Mouse (Mus musculus) macrophage (primary cell): Measurements from ENCODE around the gene Nrxn2. TPM values are rescaled to one million over a fixed set of nuclear protein-coding genes. Genes with fewer than 3 reads are reported as not detected.

ENCODE experiments used
- H3K27ac ChIP-seq: fragments of 350-480 bp; formaldehyde crosslinking; 2 replicates; pipeline ENCODE4 v1.9.0; 2021
- H3K36me3 ChIP-seq: fragments of 350-480 bp; formaldehyde crosslinking; 2 replicates; pipeline ENCODE4 v1.9.0; 2021; ENCODE audit errors: inconsistent target
- H3K4me3 ChIP-seq: fragments of 350-480 bp; formaldehyde crosslinking; 2 replicates; pipeline ENCODE4 v1.9.0; 2021; ENCODE audit errors: inconsistent target
- H3K79me2 ChIP-seq: fragments of 350-480 bp; formaldehyde crosslinking; 2 replicates; pipeline ENCODE4 v1.9.0; 2021; ENCODE audit errors: inconsistent target
- WGBS: methylation state at CpG from one replicate; pipeline ENCODE4 v1.1.7; 2026; ENCODE audit warnings: inconsistent platforms; ENCODE audit not compliant: missing documents; 5-methylcytosine and 5-hydroxymethylcytosine counted together
- polyA plus RNA-seq: library from polyadenylated mRNA; stranded (reverse); fragments of 250-400 nt; gene quantifications from 3 replicates; pipeline ENCODE4 v1.2.4, GENCODE M21; 2018; ENCODE audit warnings: inconsistent platforms

Nrxn2 gene
- polyA plus RNA-seq, 1 experiment from 2014 or later = not detected

- no peaks in the 10 kb centered on the region for H3K36me3 ChIP-seq
- H3K79me2 ChIP-seq = no peaks in the 10 kb centered on the region
- no peak overlapping the region for H3K27ac ChIP-seq
- WGBS = 84% methylated on average over 15 of the region's 15 CpGs
- no peak overlapping the region for H3K4me3 ChIP-seq
These were observed 48.9 kb downstream of the Nrxn2 start for GRCm38 (mm10) chr19:6467374-6467979.

DNA sequence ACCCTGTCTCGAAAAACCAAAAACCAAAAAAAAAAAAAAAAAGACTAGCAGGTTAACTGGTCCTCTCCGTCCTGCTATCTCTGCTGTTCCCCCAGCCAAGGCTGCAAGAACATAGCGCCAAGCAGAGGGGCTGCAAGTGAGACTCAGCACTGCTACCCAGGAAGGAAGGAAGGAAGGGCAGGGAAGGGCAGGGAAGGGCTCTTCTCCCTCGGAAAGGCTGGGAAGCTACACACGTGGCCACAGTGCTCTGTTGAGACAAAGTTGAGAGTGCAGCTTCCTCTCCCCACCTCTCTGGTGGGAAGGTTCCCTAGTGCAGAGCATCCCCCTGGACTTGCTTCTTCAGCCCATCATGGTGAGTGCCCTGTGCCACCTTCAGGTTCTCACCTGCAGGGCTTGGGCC is 53.1 kb downstream of the Nrxn2 start:
- 57% methylated on average over 4 of the region's 5 CpGs for WGBS

GRCm38 (mm10) chr19:6472821-6473220 is 54.3 kb downstream of the Nrxn2 start:
- WGBS = 84% methylated on average over 9 of the region's 9 CpGs
- no peaks in the 10 kb centered on the region for H3K79me2 ChIP-seq
- no peak overlapping the region for H3K27ac ChIP-seq
- no peaks in the 10 kb centered on the region for H3K36me3 ChIP-seq
- H3K4me3 ChIP-seq = no peak overlapping the region

More for the DNA sequence above, 53.1 kb downstream of the Nrxn2 start:
- Histone ChIP-seq H3K79me2 (no peaks in the 10 kb centered on the region), H3K4me3 (no peak overlapping the region), H3K27ac (no peak overlapping the region), H3K36me3 (no peaks in the 10 kb centered on the region)

- H3K27ac ChIP-seq = peak overlapping the region; percentile 67
- H3K4me3 ChIP-seq = no peak overlapping the region
- H3K79me2 ChIP-seq = no peaks in the 10 kb centered on the region
- 74% methylated on average over 14 of the region's 15 CpGs for WGBS
- no peaks in the 10 kb centered on the region for H3K36me3 ChIP-seq
These were observed 56.2 kb downstream of the Nrxn2 start for GRCm38 (mm10) chr19:6474706-6475105.

DNA sequence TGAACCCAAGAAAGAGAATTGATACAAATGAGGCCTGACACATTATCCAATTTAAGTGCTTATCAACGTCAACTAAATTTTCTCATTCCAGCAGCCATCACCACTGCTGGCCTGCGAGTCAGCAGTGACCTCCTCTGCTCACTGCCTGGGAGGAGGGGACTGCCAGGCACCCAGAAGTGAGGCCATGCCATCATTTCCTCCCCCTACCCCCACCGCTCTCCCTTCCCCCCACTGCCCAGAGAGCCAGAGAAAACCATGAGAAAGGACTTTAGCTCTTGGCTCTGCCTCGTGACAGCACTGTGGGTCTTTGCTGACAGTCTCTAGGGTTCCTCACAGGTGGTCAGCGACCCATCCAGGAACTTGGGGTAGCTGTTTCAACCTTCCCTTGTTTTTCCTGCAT is 56.6 kb downstream of the Nrxn2 start:
- H3K27ac ChIP-seq = peak overlapping the region; percentile 67
- 18% methylated on average over 3 of the region's 5 CpGs for WGBS

DNA sequence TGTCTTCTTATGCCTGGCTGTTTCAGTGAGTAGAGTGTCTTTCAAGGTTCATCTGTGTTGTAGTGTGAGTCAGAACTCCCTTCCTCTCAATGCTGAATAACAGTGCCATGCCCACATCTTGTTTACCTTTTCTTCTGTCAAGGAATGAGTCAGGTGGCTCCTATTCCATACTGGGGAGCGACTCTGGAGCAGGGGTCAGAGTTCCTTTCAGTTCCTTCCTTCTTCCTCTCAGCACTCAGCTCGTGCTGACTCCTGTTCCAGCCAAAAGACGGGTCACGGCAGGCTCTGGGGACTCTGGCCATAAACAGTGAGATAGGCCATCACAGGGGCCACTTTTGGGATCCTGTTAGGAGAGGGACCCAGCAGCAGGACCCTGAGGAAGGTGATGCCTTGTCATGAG is 58.5 kb downstream of the Nrxn2 start:
- Histone ChIP-seq H3K79me2 (no peaks in the 10 kb centered on the region), H3K27ac (no peak overlapping the region), H3K4me3 (no peak overlapping the region), H3K36me3 (no peaks in the 10 kb centered on the region)
- WGBS = 62% methylated on average over 4 of the region's 4 CpGs

More for the DNA sequence above, 56.6 kb downstream of the Nrxn2 start:
- Histone ChIP-seq H3K79me2 (no peaks in the 10 kb centered on the region), H3K36me3 (no peaks in the 10 kb centered on the region), H3K4me3 (no peak overlapping the region)

GRCm38 (mm10) chr19:6478566-6478965 is 60.0 kb downstream of the Nrxn2 start:
- Histone ChIP-seq H3K4me3 (no peak overlapping the region), H3K27ac (no peak overlapping the region), H3K36me3 (no peaks in the 10 kb centered on the region), H3K79me2 (no peaks in the 10 kb centered on the region)
- no CpG with 5 or more reads among the region's 2 CpGs for WGBS

DNA sequence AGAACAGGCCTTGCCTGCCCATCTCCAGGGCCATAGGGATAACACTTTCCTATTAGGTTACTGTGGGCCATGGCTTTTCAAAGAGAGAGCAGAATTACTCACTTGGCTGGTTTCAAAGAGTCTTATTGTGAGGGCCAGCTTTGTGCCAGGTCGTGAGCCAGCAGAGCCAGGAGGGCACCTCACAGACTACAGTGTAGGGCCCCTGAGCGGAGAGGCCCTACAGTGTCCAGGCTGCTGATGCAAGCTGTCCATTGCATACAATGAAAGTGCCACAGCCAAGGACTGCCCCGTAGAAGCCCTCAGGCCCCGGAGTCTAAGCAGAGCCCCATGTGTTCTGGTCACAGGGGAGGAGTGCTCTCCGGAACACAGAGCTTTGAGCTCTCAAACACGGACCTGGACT is 64.4 kb downstream of the Nrxn2 start:
- Histone ChIP-seq H3K36me3 (no peaks in the 10 kb centered on the region), H3K79me2 (no peaks in the 10 kb centered on the region), H3K27ac (no peak overlapping the region), H3K4me3 (no peak overlapping the region)
- 88% methylated on average over 6 of the region's 6 CpGs for WGBS

DNA sequence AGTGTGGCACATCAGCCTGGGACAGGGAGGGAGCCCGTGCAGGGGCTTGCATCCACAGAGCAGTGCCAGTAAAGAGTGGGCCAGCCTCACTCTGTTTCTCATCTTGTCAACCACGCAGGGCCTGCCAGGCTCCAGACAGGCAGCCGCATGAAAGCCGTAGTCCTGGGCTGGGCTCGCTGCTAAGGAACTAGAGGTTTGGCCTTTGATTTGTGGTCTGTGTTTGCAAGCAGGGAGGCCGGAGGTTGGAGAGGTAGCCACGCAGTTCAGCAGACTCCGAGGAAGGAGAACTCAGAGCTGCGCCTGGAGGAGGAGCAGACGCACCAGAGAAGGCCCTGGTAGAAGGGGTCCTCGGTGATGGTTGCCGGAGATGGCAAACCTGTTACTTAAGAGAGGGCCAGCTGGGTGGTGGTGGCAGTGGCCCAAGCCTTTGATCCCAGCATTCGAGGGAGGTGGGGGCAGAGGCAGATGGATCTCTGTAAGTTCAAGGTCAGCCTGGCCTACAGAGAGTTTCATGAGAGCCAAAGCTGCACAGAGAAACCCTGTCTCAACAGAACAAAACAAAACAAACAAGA is 66.6 kb downstream of the Nrxn2 start:
- H3K36me3 ChIP-seq = no peaks in the 10 kb centered on the region
- no peaks in the 10 kb centered on the region for H3K79me2 ChIP-seq
- no peak overlapping the region for H3K27ac ChIP-seq
- no peak overlapping the region for H3K4me3 ChIP-seq
- 57% methylated on average over 13 of the region's 13 CpGs for WGBS

DNA sequence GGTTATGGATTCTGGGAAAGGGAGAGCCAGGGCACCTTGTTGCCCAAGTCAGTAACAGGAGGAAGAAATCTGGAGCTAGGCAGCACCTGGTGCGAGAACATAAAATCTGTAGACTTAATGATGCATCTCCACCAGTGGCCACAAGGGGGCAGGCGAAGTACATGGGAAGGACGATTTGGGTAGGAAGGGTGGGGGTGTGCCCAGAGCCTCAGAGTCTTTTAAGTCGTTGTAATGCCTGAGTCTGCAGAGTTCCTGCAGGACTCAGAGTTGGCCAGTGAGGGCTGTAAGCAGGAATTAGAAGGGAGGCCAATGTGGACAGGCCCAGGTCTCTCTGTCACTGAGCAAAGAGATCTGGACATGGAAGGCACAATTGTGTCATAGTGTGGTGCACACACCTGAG is 70.5 kb downstream of the Nrxn2 start:
- H3K79me2 ChIP-seq = no peaks in the 10 kb centered on the region
- 3% methylated on average over 4 of the region's 4 CpGs for WGBS
- H3K4me3 ChIP-seq = no peak overlapping the region
- no peaks in the 10 kb centered on the region for H3K36me3 ChIP-seq
- no peak overlapping the region for H3K27ac ChIP-seq

DNA sequence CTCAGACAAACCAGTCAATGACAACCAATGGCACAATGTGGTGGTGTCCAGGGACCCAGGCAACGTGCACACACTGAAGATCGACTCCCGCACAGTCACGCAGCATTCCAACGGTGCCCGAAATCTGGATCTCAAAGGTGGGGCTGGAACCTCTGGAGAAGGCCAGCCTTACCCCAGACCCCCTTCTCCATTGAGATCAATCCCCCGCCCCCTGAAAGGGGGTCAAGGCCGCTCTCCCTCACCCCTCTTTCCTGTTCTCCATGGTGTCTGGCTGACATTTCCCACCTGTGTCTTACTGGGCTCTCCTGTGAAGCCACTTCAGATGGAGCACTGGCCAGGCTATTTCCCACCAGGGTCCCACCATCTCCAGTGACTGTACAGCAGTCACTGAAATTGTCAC is 73.0 kb downstream of the Nrxn2 start:
- Histone ChIP-seq H3K27ac (no peak overlapping the region), H3K4me3 (no peak overlapping the region), H3K79me2 (no peaks in the 10 kb centered on the region), H3K36me3 (no peaks in the 10 kb centered on the region)
- WGBS = 81% methylated on average over 8 of the region's 8 CpGs

DNA sequence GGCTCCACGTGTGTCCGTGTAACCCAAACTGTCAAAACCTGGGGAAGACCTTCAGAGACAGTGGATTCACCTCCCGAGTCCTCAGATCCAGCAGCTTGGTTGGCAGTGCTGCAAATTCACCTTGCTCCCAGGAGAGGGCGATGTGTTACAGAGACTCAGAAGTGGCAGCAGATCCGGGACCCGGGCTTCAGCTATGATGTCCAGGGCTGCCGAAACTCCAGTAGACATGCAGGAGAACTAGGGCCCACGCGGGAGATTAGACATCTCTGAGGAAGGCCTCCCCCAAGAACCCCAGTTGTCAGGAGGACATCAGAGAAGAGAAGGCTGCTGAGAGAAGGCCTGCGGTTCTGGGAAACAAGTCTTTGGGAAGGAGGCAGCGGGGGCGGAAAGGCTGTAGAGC is 73.6 kb downstream of the Nrxn2 start:
- WGBS = 25% methylated on average over 12 of the region's 12 CpGs
- Histone ChIP-seq H3K4me3 (no peak overlapping the region), H3K27ac (no peak overlapping the region), H3K36me3 (no peaks in the 10 kb centered on the region), H3K79me2 (no peaks in the 10 kb centered on the region)

GRCm38 (mm10) chr19:6493219-6493618 is 74.7 kb downstream of the Nrxn2 start:
- Histone ChIP-seq H3K4me3 (no peak overlapping the region), H3K27ac (no peak overlapping the region), H3K79me2 (no peaks in the 10 kb centered on the region), H3K36me3 (no peaks in the 10 kb centered on the region)
- WGBS = 84% methylated on average over 7 of the region's 7 CpGs

DNA sequence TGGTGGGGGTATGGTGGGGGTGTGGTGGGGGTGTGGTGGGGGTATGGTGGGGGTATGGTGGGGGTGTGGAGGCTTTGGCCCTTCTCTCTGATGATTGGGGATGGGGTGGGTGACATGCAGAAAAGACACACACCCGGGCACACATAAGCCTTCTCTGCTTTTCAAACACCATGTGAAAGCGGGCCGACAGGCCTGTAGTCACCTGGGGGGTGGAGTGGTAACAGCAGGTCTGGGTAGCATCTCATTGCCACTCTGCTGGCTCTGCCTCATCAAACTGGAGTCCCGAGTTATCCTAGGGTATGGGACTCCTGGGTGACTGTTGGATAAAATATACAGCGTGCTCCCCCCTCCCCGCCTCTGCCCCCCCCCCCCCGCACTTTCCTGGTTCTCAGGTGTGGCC is 75.5 kb downstream of the Nrxn2 start:
- Histone ChIP-seq H3K27ac (no peak overlapping the region), H3K36me3 (no peaks in the 10 kb centered on the region), H3K4me3 (no peak overlapping the region), H3K79me2 (no peaks in the 10 kb centered on the region)
- 76% methylated on average over 6 of the region's 7 CpGs for WGBS

DNA sequence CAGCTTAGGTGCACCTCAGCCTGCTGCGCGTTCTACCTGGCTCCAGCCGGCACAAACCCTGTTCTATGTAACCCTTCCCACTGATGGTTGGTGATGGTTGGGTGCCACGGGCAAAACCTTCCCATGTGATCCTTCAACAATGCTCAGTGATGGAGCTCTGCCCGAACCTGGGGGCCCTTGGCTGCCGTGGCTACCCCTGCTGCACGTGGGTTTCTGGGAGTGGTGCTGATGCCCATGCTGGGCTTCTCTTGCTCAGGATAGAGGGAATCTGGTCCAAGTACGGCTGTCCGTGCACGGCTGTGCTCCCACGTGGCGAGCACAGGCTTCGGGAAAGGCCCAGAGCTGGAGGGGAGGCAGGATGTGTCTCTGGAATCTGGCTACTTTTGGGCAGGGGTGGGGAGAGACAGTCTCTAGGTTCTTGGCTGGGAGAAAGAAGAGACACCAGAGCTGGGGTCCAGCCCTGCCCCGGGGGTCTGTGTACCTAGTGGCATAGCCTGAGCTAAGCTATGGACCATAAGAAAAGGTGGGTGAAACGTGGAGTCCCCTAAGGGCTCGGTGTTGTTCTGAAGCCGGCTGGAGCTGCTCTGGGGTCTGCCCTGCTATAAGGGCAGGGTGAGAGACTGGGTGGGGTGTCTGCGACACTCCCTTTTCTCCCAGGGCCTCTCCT is 76.1 kb downstream of the Nrxn2 start:
- H3K79me2 ChIP-seq = no peaks in the 10 kb centered on the region
- no peaks in the 10 kb centered on the region for H3K36me3 ChIP-seq
- H3K4me3 ChIP-seq = no peak overlapping the region
- no peak overlapping the region for H3K27ac ChIP-seq
- WGBS = 68% methylated on average over 18 of the region's 18 CpGs
